Mouse (Mus musculus) macrophage (primary cell): ENCODE data around the gene Gng10. TPM values are rescaled to one million over a fixed set of nuclear protein-coding genes. Genes with fewer than 3 reads are reported as not detected.

Experiments used
- H3K27ac ChIP-seq: fragments of 350-480 bp; formaldehyde crosslinking; 2 replicates; pipeline ENCODE4 v1.9.0; 2021
- H3K36me3 ChIP-seq: fragments of 350-480 bp; formaldehyde crosslinking; 2 replicates; pipeline ENCODE4 v1.9.0; 2021; ENCODE audit errors: inconsistent target
- H3K4me3 ChIP-seq: fragments of 350-480 bp; formaldehyde crosslinking; 2 replicates; pipeline ENCODE4 v1.9.0; 2021; ENCODE audit errors: inconsistent target
- H3K79me2 ChIP-seq: fragments of 350-480 bp; formaldehyde crosslinking; 2 replicates; pipeline ENCODE4 v1.9.0; 2021; ENCODE audit errors: inconsistent target
- WGBS: methylation state at CpG from one replicate; pipeline ENCODE4 v1.1.7; 2026; ENCODE audit warnings: inconsistent platforms; ENCODE audit not compliant: missing documents; 5-methylcytosine and 5-hydroxymethylcytosine counted together
- polyA plus RNA-seq: library from polyadenylated mRNA; stranded (reverse); fragments of 250-400 nt; gene quantifications from 3 replicates; pipeline ENCODE4 v1.2.4, GENCODE M21; 2018; ENCODE audit warnings: inconsistent platforms

The Gng10 gene
- polyA plus RNA-seq, 1 experiment from 2014 or later = 30.9 TPM

DNA sequence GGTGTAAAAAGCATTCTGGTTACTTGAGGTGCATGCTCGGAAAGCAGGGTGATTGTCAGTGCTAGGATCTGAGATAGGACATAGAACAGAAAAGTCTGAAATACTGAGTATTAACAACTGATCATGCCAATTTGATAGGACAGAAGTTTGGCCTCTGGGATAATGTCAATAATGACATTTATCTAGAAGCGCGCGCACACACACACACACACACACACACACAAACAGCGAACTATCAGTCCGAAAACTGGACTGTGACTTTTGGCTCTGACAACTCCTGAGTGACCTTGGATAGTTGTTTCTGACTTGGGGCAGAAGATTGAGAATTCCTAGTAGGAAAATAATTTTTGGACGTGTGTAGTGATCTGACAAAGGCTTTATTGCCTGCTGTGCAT, 31.1 kb upstream of the Gng10 start:
- 52% methylated on average over 7 of the region's 7 CpGs for WGBS
- Histone ChIP-seq H3K36me3 (no peaks in the 10 kb centered on the region), H3K4me3 (peak overlapping the region; percentile 49), H3K27ac (no peak overlapping the region), H3K79me2 (peaks cover 54% of the 10 kb centered on the region)

DNA sequence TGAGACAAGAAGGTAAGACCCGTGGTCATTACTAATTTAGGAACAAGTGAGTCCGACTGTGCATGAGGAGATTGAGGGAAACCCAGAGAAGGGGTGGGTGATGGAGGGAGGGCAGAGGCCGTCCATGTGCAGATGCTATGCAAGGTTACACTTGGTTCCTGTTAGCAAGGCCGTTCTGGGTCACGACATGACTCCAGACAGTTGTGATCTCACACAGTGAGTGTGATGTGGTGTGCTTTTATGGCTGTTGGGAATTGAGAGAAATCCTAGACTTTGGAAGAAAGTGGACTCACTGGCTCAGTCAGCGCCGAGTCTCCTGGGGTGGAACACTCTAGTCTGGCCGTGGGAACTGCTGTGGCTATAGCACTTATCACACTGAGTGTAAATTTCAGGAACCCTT, 28.7 kb upstream of the Gng10 start:
- H3K4me3 ChIP-seq = no peak overlapping the region
- no peak overlapping the region for H3K27ac ChIP-seq
- 65% methylated on average over 8 of the region's 8 CpGs for WGBS
- no peaks in the 10 kb centered on the region for H3K36me3 ChIP-seq
- H3K79me2 ChIP-seq = peaks cover 77% of the 10 kb centered on the region

DNA sequence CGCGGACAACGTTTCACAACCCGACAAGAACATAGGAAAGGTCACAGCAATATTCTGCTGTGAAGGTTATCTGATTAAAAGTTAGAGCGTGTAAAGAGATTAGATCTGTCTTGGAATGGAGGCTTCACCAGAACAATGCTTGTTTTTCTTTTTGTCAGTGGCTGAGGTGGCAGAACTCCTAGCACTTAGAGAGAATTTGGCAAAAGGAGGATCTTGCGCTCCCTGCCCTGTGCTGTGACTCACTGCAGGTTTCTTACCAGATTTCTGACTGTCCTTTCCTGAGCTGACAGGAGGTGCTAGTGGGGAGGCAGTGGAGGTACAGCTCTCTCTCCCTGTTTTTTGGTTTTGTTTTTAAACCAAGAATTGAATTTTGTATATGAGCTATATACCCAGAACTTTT, 27.9 kb upstream of the Gng10 start:
- H3K36me3 ChIP-seq = no peaks in the 10 kb centered on the region
- H3K79me2 ChIP-seq = peaks cover 86% of the 10 kb centered on the region
- H3K4me3 ChIP-seq = no peak overlapping the region
- 71% methylated on average over 6 of the region's 6 CpGs for WGBS
- no peak overlapping the region for H3K27ac ChIP-seq

DNA sequence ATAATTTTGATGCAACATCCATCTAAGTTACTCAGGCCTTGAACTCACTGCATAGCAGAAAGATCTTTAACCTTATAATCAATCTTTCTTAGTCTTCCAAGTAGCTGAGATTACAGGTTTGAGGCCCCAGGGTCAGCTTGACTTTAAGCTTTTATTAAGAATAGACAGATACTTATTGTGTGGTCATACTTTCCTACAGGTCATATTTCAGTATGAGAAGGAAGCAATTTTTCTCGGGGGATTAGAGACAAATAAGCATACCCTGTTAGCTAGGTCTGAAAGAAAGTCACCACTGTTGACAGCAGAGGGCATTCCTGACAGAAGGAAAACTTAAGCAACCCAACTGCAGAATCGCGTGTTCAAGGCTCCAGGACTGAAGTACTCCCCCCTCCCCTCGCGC, 26.9 kb upstream of the Gng10 start:
- WGBS = 86% methylated on average over 5 of the region's 5 CpGs
- H3K4me3 ChIP-seq = no peak overlapping the region
- H3K79me2 ChIP-seq = peaks cover 95% of the 10 kb centered on the region
- H3K36me3 ChIP-seq = no peaks in the 10 kb centered on the region
- H3K27ac ChIP-seq = no peak overlapping the region

DNA sequence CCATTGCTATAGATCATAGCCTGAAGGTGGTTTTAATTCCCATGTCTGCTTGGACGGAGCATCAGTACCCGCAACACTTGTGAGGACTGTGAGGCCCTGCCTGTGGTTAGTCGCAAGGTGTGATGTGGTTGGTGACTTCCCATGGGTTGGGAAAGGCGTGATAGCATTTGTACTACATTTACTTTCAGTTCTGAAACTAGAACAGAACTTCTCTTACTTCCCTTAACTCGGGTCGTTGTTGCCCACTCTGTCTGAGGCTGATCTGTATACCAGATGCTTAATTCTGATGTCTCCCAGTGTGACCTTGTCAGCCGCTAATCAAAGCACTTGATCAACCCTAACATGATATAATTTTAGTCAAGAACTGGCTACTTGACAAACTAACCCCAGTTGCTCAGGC, 25.7 kb upstream of the Gng10 start:
- WGBS = 19% methylated on average over 7 of the region's 7 CpGs
- no peaks in the 10 kb centered on the region for H3K36me3 ChIP-seq
- H3K27ac ChIP-seq = no peak overlapping the region
- H3K4me3 ChIP-seq = no peak overlapping the region
- peaks cover 97% of the 10 kb centered on the region for H3K79me2 ChIP-seq

DNA sequence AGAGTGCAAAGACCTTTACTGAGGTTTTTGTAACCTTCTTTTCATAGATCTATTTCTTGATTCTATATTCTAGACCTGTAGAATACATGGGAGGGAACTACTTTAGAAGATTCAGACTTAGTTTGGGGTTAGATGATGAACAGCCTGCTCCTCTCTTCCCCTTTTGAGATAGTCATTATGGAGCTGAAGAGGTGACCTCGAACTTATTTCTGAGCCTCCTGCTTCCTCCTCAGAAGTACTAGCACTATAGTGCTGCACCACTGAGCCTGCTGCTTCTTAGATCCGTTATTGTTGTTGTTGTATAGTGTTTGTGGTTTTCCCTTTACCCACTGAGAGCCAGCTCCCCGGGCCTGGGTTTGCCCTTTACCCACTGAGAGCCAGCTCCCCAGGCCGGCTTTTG, 25.2 kb upstream of the Gng10 start:
- Histone ChIP-seq H3K4me3 (no peak overlapping the region), H3K79me2 (peaks cover 94% of the 10 kb centered on the region), H3K36me3 (no peaks in the 10 kb centered on the region), H3K27ac (no peak overlapping the region)
- WGBS = 14% methylated on average over 4 of the region's 4 CpGs

DNA sequence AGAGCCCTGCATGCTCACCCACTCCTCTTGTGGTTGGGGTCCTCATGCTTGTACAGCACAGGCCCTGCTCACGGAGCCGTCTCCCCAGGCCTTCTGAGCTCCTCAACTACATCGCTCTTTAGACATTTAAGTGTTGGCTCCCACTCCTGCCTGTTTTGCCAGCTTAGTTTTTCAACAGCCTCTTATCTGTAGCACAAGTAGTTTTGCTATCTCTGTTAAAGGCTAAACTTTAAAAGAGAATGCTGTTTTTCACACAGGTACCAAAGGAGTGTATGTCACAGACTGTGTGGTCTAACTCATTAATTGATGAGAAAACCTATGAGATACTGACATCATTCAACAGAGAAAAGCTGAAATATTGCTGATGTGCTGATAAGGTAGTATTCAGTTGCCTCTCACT, 23.4 kb upstream of the Gng10 start:
- H3K27ac ChIP-seq = no peak overlapping the region
- no peaks in the 10 kb centered on the region for H3K36me3 ChIP-seq
- WGBS = 97% methylated on average over 3 of the region's 3 CpGs

DNA sequence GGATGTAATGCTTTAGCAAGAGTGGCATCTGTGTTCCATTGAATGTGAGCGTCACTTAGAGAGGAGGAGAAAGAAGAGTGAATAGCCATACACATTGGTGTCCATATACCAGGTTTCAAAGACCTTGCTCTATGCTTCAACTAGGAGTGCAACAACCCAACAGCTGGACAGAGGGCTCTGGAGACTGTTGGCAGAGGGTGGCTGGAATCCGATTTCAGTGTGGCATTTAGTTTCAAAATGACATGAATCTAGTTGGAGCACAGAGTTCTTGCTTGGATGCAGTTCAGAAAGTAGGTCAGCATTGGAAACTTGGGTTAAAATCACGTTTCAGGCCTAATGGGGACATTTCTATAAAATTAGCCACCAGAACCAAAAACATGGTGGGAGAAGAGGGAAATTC, 19.7 kb upstream of the Gng10 start:
- H3K4me3 ChIP-seq = no peak overlapping the region
- peaks cover 14% of the 10 kb centered on the region; the same call in 1 of the 2 replicates for H3K36me3 ChIP-seq
- peaks cover 40% of the 10 kb centered on the region for H3K79me2 ChIP-seq
- H3K27ac ChIP-seq = no peak overlapping the region
- 97% methylated on average over 3 of the region's 3 CpGs for WGBS

More for the DNA sequence above, 23.4 kb upstream of the Gng10 start:
- no peak overlapping the region for H3K4me3 ChIP-seq
- H3K79me2 ChIP-seq = peaks cover 77% of the 10 kb centered on the region

DNA sequence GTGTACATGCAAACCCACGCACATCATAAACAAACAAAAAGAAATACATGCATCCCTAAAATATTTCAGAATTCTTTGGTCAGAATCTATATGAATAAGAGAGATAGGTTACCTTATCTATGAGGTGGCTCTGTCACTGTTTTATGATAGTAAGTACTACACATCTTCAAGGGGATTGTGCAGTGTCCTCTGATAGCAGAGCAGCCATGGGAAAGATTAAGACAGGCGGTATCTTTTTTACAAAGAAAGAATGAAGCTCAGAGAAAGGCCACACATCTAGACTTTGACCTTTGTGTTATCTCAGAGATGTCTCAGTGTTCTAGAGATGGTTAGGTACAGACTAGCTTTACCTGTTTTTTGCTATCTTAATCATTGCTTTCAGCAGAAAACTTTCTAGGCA, 18.0 kb upstream of the Gng10 start:
- WGBS = 100% methylated on average over 2 of the region's 2 CpGs
- peaks cover 23% of the 10 kb centered on the region for H3K79me2 ChIP-seq
- H3K27ac ChIP-seq = no peak overlapping the region
- H3K36me3 ChIP-seq = peaks cover 26% of the 10 kb centered on the region
- no peak overlapping the region for H3K4me3 ChIP-seq

DNA sequence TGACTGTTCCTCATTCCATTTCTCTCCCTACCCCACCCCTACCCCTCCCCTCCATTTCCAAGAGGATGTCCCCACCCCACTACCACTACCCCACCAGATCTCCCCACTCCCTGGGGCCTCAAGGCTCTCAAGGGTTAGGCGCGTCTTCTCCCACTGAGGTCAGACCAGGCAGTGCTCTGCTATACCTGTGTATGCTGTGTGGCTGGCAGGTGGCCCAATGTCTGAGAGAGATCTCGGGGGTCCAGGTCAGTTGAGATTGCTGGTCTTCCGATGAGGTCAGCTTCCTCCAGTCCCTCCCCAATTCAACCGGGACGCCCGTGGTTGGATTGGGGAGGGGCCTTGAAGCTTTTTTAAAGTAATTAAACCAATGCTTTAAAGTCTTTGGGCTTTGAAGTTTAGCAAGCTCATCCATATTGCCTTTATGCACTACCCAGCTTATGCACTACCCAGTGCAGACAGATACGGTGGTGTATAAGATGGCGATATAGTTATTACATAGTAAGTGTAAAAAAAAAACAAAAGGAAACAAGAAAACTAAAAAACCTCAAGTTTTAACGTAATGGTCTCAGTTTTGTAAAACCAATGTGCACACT, 467 bp upstream of the Gng10 start:
- Histone ChIP-seq H3K27ac (no peak overlapping the region), H3K36me3 (no peaks in the 10 kb centered on the region), H3K79me2 (peaks cover 11% of the 10 kb centered on the region; the same call in 1 of the 2 replicates), H3K4me3 (peak overlapping the region; percentile 16; the same call in 1 of the 2 replicates)
- WGBS = 75% methylated on average over 10 of the region's 10 CpGs

DNA sequence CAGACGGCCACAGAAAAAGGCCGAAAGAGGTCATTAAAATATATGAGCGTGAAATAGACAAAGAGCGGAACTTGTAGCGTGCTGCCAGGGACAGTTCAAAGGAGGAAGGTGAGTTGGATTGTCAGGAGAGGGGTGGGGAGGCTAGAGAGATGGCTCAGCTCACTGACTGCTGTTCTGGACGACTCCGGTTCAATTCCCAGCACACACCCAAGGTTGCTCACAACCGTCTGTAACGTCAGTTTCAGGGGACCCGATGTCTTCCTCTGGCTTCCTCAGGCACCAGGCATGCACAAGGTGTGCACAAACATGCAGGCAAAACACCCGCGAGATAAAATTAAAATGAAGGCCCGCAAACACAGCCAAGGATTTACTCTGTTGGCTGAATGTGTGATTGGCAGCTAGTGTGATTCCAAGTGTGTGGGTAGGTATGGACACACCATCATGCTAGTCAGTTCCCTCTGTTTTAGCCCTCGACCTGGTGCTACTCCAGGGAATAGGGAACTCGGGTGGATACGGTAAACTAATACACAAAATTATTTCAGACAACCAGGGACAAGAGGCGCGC, 980 bp downstream of the Gng10 start:
- no peaks in the 10 kb centered on the region for H3K36me3 ChIP-seq
- WGBS = 34% methylated on average over 18 of the region's 18 CpGs
- peak overlapping the region; percentile 61 for H3K27ac ChIP-seq
- peaks cover 11% of the 10 kb centered on the region; the same call in 1 of the 2 replicates for H3K79me2 ChIP-seq
- peak overlapping the region; percentile 51 for H3K4me3 ChIP-seq

DNA sequence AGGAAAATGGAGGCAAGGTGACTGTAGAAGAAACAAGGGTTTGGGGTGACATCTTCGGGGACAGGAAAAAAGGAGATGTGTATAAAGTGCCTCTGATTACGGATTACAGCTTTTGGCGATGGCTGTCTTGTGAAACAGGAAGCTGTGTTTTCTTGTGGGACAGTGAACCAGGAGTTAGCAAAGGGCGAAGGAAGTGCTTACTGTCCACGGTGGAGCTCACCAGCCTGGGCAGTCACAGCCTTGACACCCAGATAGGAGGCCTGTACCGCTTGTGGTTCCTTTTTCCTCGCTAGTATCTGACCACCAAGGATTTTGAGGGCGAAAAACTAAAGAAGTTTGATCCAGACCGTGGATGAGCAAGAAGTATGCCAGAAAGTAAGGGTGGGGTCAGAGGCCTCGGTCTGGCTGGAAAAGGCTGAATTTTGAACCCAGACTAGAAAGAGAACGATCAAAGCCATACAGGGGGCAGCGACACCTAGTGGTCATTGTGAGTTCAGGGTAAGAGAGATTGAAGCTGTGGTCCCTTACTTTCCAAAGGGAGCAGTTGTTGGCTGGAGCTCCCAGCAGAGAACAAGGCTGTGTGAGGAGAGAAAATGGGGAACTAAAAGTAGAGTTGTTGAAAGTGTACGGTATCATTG, 1.7 kb downstream of the Gng10 start:
- peak overlapping the region; percentile 51 for H3K4me3 ChIP-seq
- 1% methylated on average over 13 of the region's 13 CpGs for WGBS
- H3K36me3 ChIP-seq = 0 out of 2 replicates have a peak, but pooled peaks cover under 1% of the 10 kb centered on the region

DNA sequence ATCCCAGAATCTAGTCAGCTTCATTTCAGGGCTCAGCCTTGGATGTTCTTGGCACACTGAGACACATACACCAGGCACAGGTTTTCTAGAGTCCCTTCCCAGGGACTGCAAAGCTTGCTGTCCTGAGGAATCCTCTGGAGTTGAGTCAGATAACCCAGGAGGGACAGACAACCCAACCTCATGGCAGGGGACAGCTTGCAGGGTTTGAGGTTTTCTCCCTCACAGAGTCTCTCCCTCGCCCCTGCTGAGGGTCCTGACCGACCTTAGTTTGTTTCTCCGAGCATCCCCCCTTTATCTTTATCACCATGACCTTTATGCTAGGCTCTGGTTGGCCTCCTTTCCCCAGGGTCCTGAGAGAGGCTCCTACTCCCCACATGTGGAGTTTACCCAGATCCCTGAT, 2.6 kb downstream of the Gng10 start:
- no peak overlapping the region for H3K27ac ChIP-seq
- peaks cover 11% of the 10 kb centered on the region; the same call in 1 of the 2 replicates for H3K79me2 ChIP-seq
- no peak overlapping the region for H3K4me3 ChIP-seq
- 86% methylated on average over 3 of the region's 3 CpGs for WGBS
- H3K36me3 ChIP-seq = 0 out of 2 replicates have a peak, but pooled peaks cover 7% of the 10 kb centered on the region

More for the DNA sequence above, 1.7 kb downstream of the Gng10 start:
- Histone ChIP-seq H3K27ac (peak overlapping the region; percentile 61), H3K79me2 (peaks cover 11% of the 10 kb centered on the region; the same call in 1 of the 2 replicates)

DNA sequence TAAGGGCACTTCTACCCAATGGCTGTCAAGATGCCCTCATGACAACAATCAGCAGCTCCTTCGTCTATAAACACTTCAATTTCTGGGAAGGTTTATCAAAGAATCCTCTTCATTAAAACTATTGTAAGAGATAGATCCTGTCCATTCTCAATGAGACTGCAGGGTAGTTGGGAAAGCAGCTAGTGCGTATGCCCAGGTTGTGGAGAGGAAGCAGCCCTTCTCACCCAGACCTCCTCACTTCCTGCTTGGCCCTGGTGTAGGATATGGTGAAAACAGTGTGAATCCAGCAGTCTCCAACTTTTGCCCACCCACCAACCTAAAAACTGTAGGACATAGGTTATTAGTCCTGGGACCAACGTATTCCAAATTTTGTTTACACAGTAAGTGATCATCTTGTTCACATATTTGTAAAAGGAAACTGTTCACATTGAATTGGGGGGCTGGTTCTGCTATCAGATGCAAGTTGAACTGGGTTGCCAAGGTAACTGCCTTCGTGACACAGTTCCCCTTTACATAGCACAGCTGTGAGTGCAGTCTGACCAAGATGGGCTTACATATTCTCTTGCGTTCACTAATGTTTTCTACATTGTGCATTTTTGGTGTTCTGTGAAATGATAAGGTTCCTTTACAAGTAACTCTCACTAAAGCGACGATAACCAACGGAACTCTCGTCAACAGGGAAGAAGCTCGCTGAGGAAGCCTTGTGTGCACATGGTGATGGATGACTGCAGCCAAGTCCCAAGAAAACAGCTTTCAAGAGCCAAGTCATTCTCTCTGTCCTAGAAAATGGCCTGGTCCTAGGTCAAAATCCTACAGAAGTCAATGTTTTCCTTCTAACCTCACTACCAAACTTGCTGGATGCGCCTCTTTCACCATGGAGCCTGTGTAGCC, 5.8 kb downstream of the Gng10 start:
- Histone ChIP-seq H3K4me3 (no peak overlapping the region), H3K27ac (no peak overlapping the region), H3K79me2 (peaks cover 11% of the 10 kb centered on the region; the same call in 1 of the 2 replicates), H3K36me3 (0 out of 2 replicates have a peak, but pooled peaks cover 7% of the 10 kb centered on the region)
- 44% methylated on average over 11 of the region's 11 CpGs for WGBS
